Mouse (Mus musculus) lung, postnatal 10 days (tissue): Measurements from ENCODE around the gene Uqcc1.
A peak's percentile ranks its signal among the peaks of the same experiment; 100 is the strongest.
"Not testable (repeated sequence)": the region's sequence is repeated elsewhere in the genome, so short reads cannot be mapped to it uniquely, and the experiment has no call there.

Experiments used
- DNase-seq: peaks from one replicate; pipeline ENCODE4 v3.0.0; 2021

The Uqcc1 gene

GRCm38 (mm10) chr2:155852536-155852935 lies 77.6 kb downstream of the Uqcc1 start:
- no peak for DNase-seq

- DNase-seq: no peak
These were observed 80.0 kb downstream of the Uqcc1 start for GRCm38 (mm10) chr2:155850120-155850519.

GRCm38 (mm10) chr2:155849464-155849863 lies 80.6 kb downstream of the Uqcc1 start:
- DNase-seq: no peak

- DNase-seq: peak; percentile 86
These were observed 81.8 kb downstream of the Uqcc1 start for GRCm38 (mm10) chr2:155848291-155848690.

GRCm38 (mm10) chr2:155846930-155847329 lies 83.2 kb downstream of the Uqcc1 start:
- DNase-seq: no peak

GRCm38 (mm10) chr2:155838961-155839360 lies 91.1 kb downstream of the Uqcc1 start:
- no peak for DNase-seq

- DNase-seq: no peak
These were observed 92.1 kb downstream of the Uqcc1 start for GRCm38 (mm10) chr2:155837961-155838360.

GRCm38 (mm10) chr2:155834732-155835131 lies 95.4 kb downstream of the Uqcc1 start, which contains the start of gene Fam83c:
Gene Fam83c, minus strand, starts transcription at chr2:155834854.
- DNase-seq: no peak

GRCm38 (mm10) chr2:155832087-155832486 lies 98.0 kb downstream of the Uqcc1 start:
- DNase-seq: not testable (repeated sequence)

- peak; percentile 40 for DNase-seq
These were observed 98.8 kb downstream of the Uqcc1 start for GRCm38 (mm10) chr2:155831302-155831701.

GRCm38 (mm10) chr2:155830841-155831240 lies 99.3 kb downstream of the Uqcc1 start:
- no peak for DNase-seq

- peak; percentile 95 for DNase-seq
These were observed 103.3 kb downstream of the Uqcc1 start, which contains the start of gene Eif6 for GRCm38 (mm10) chr2:155826630-155827424. Gene Eif6, minus strand, starts transcription at chr2:155826925.

- DNase-seq: no peak
These were observed 104.0 kb downstream of the Uqcc1 start for GRCm38 (mm10) chr2:155825904-155826629.

GRCm38 (mm10) chr2:155823722-155824121 lies 106.4 kb downstream of the Uqcc1 start:
- DNase-seq: no peak

- DNase-seq: no peak
These were observed 109.3 kb downstream of the Uqcc1 start for GRCm38 (mm10) chr2:155820779-155821178.

- no peak for DNase-seq
These were observed 110.5 kb downstream of the Uqcc1 start for GRCm38 (mm10) chr2:155819449-155820251.

- no peak for DNase-seq
These were observed 110.9 kb downstream of the Uqcc1 start, which contains the start of gene BC029722 for GRCm38 (mm10) chr2:155819392-155819448. Gene BC029722, minus strand, starts transcription at chr2:155819426.

- peak; percentile 98 for DNase-seq
These were observed 111.3 kb downstream of the Uqcc1 start for GRCm38 (mm10) chr2:155818596-155819391.

- DNase-seq: no peak
These were observed 112.5 kb downstream of the Uqcc1 start for GRCm38 (mm10) chr2:155817301-155818245.

- DNase-seq: no peak
These were observed 113.9 kb downstream of the Uqcc1 start for GRCm38 (mm10) chr2:155816179-155816578.

GRCm38 (mm10) chr2:155814829-155815228 lies 115.3 kb downstream of the Uqcc1 start:
- no peak for DNase-seq

GRCm38 (mm10) chr2:155812637-155813036 lies 117.5 kb downstream of the Uqcc1 start:
- DNase-seq: no peak
